In the genomic region with DNA sequence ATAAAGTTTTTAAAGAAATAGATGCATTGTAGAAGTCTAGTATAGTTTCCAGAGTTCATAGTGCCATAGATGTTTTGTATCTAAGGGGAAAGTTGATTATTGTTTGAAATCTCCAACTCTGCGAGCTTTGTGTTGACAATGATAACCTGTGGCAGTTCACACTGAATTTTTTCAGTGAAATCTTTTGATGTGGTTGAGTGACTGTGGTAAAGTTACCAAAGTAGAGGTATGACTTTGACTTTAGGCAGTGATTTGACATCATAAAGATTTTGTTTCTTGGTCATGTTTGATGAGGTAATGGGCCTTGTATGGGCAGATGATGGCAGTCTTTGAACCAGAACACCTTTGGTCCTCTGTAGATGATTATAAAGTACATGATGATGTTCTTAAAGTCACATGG, we compare ENCODE assay signal across 11 mouse cellular contexts.
"Had no signal": no experiment of that assay in that cellular context is flagged by ENCODE, and none has a peak within 500 bp of the region (broad histone marks: within the 10 kb centered on the region; RNA-seq: fewer than 3 reads in every experiment).

No protein-coding gene starts in this region.

- DNase-seq: kidney, adult 8-10 months; kidney, postnatal 14 days; kidney, postnatal 4 days; liver; lung, adult 18-20 months; lung, postnatal 10 days; lung, postnatal 36 days; midbrain, embryonic 14.5 days; thymus, adult 18-20 months; thymus, postnatal 36 days had no signal

- ATAC-seq: liver, embryonic 12.5 days had no signal
